Mouse (Mus musculus): ENCODE data around the gene Sh3bgrl3.
A peak's percentile ranks its signal among the peaks of the same experiment; 100 is the strongest.

Gene Sh3bgrl3

GRCm38 (mm10) chr4:134078694-134079093, 49.9 kb downstream of the Sh3bgrl3 start:
- peak; percentile 71 for DNase-seq (ENCODE audit: low read depth)
